Mouse (Mus musculus) liver, embryonic 13.5 days (tissue): Measurements from ENCODE around the gene Mitf. TPM values are rescaled to one million over a fixed set of nuclear protein-coding genes. Genes with fewer than 3 reads are reported as not detected.

Experiments used
- ATAC-seq: fragments of 200-750 bp; cut with Nextera tagmentation; 2 replicates; pipeline ENCODE4 v1.8.0; 2017; ENCODE audit warnings: low read depth, mild to moderate bottlenecking, moderate number of reproducible peaks, moderate library complexity
- DNase-seq: peaks from one replicate; pipeline ENCODE4 v3.0.0; 2022
- H3K27ac ChIP-seq: fragments of 300-500 bp; sonication (generic); 2 replicates; pipeline ENCODE4 v1.5.1; 2015; ENCODE audit warnings: moderate library complexity, mild to moderate bottlenecking, inconsistent platforms
- H3K27me3 ChIP-seq: fragments of 300-500 bp; sonication (generic); 2 replicates; pipeline ENCODE4 v1.6.1; 2015; ENCODE audit warnings: mild to moderate bottlenecking, inconsistent platforms
- H3K36me3 ChIP-seq: fragments of 300-500 bp; sonication (generic); 2 replicates; pipeline ENCODE4 v1.6.1; 2015; ENCODE audit warnings: mild to moderate bottlenecking, inconsistent platforms
- H3K4me1 ChIP-seq: fragments of 300-500 bp; sonication (generic); replicated peaks from 2 replicates; pipeline ENCODE4 v1.6.1; 2015; ENCODE audit warnings: inconsistent platforms
- H3K4me2 ChIP-seq: fragments of 300-500 bp; sonication (generic); 2 replicates; pipeline ENCODE4 v1.6.1; 2015; ENCODE audit warnings: inconsistent platforms, mild to moderate bottlenecking, moderate library complexity
- H3K4me3 ChIP-seq: fragments of 300-500 bp; sonication (generic); replicated peaks from 2 replicates; pipeline ENCODE4 v1.5.1; 2015; ENCODE audit warnings: mild to moderate bottlenecking, inconsistent platforms
- H3K9ac ChIP-seq: fragments of 300-500 bp; sonication (generic); 2 replicates; pipeline ENCODE4 v1.6.1; 2015; ENCODE audit warnings: mild to moderate bottlenecking, inconsistent platforms
- H3K9me3 ChIP-seq: fragments of 300-500 bp; sonication (generic); replicated peaks from 2 replicates; pipeline ENCODE4 v1.6.1; 2016; ENCODE audit warnings: inconsistent platforms
- WGBS: fragments of 180-500 bp; shearing (Covaris S2); methylation state at CpG from one replicate; pipeline ENCODE4 v1.1.7; 2015; ENCODE audit not compliant: insufficient replicate concordance; 5-methylcytosine and 5-hydroxymethylcytosine counted together
- polyA plus RNA-seq: library from polyadenylated mRNA; unstranded; fragments of >200 nt; fragmentation: Nextera tagmentation; extraction: Ambion mirVana; gene quantifications from 2 replicates; pipeline ENCODE4 v1.2.1, GENCODE M21; 2015

Gene Mitf
- polyA plus RNA-seq, 1 experiment from 2014 or later = 0.45 TPM

DNA sequence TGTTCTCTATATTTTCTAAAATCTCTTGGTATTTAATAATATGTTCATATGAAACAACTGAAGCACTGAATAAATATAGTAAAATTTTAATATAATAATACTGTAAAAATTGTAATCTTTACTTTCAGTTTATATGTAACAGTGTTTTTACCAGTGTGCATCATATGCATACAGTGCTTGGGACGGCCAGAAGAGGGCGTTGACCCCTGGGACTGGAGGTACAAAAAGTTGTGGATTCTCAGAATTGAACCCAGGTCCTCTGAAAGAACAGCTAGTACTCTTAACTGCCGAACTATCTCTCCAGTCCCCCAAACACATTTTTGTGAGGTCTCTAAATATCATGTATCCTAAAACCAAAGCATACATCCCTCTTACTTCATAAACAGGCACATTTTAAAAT, 179.6 kb downstream of the Mitf start:
- Histone ChIP-seq H3K4me1 (no peaks in the 10 kb centered on the region), H3K9ac (no peak overlapping the region), H3K4me3 (no peak overlapping the region), H3K9me3 (no peaks in the 10 kb centered on the region), H3K4me2 (no peak overlapping the region), H3K36me3 (no peaks in the 10 kb centered on the region), H3K27ac (no peak overlapping the region), H3K27me3 (no peaks in the 10 kb centered on the region)
- DNase-seq (no peak), ATAC-seq (no peak)
- WGBS = 54% methylated on average over 3 of the region's 3 CpGs

GRCm38 (mm10) chr6:97993507-97993906, 186.7 kb downstream of the Mitf start:
- no peak for ATAC-seq
- H3K36me3 ChIP-seq = no peaks in the 10 kb centered on the region
- H3K9me3 ChIP-seq = no peaks in the 10 kb centered on the region
- H3K4me3 ChIP-seq = no peak overlapping the region
- no peak overlapping the region for H3K4me2 ChIP-seq
- 80% methylated on average over 12 of the region's 12 CpGs for WGBS
- H3K4me1 ChIP-seq = no peaks in the 10 kb centered on the region
- DNase-seq = no peak
- H3K27ac ChIP-seq = no peak overlapping the region
- H3K9ac ChIP-seq = no peak overlapping the region
- H3K27me3 ChIP-seq = no peaks in the 10 kb centered on the region

DNA sequence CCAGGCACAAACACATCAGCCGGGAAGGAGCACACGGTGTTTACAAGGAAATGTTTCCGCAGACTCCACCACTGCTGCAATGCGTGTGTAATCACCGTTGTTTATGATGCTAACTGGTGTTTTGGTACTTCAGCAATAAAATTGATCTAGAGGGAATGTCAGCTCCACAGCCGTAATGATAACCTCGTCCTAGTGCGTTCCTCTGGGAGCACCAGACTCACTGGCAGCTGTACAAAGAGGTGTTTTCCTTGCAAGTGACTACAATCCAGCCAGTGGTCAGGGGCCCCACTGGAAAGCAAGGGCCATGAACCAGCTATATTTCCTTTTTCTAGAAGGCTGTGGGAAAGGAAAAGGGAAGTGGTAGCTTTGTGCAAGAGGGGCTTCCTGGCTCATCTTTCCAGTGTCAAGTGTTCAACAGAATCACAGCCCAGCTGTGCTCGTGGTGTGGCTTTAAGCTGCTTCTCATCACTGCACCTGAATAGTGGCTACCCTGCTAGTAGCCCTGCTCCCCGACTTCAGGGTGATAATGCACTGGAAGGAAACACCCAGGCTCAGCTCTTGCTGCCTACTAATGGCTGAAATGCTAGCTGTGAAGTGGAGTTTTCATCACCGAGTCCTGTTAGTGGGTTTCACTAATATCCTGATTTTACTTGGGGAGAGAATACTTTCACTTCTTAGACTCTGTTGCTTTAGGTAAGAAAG, 188.9 kb downstream of the Mitf start:
- Histone ChIP-seq H3K9ac (no peak overlapping the region), H3K27ac (no peak overlapping the region), H3K4me3 (no peak overlapping the region), H3K4me2 (no peak overlapping the region), H3K9me3 (no peaks in the 10 kb centered on the region), H3K4me1 (no peaks in the 10 kb centered on the region), H3K36me3 (no peaks in the 10 kb centered on the region), H3K27me3 (no peaks in the 10 kb centered on the region)
- DNase-seq (no peak), ATAC-seq (no peak)
- WGBS = 41% methylated on average over 11 of the region's 11 CpGs

GRCm38 (mm10) chr6:98001551-98001950, 194.7 kb downstream of the Mitf start:
- Histone ChIP-seq H3K4me3 (no peak overlapping the region), H3K4me1 (no peaks in the 10 kb centered on the region), H3K36me3 (no peaks in the 10 kb centered on the region), H3K27ac (no peak overlapping the region), H3K4me2 (no peak overlapping the region), H3K27me3 (no peaks in the 10 kb centered on the region), H3K9ac (no peak overlapping the region), H3K9me3 (no peaks in the 10 kb centered on the region)
- DNase-seq (no peak), ATAC-seq (no peak)
- 45% methylated on average over 4 of the region's 4 CpGs for WGBS

DNA sequence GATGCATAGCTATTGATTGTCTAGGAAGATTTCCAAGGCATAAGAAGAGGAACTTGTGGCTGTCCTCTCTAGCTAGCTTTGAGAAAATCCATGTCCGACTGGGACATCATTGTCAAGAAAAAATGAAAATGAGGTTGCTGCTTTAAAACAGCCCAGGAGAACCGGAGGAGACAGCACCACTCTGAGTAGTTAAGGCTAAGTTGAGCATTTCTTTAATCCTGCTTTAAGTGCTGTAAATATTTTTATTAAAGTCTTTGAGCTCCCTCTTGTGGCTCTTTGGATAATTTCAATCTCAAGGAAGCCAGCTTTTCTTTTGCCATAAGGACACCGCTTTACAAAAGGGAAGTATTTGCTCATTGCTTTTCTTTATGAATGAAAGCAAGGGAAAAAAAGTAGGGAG, 196.3 kb downstream of the Mitf start:
- ATAC-seq (no peak), DNase-seq (no peak)
- Histone ChIP-seq H3K4me3 (no peak overlapping the region), H3K4me2 (no peak overlapping the region), H3K27ac (no peak overlapping the region), H3K27me3 (no peaks in the 10 kb centered on the region), H3K36me3 (no peaks in the 10 kb centered on the region), H3K9me3 (no peaks in the 10 kb centered on the region), H3K9ac (no peak overlapping the region), H3K4me1 (no peaks in the 10 kb centered on the region)
- WGBS = 11% methylated on average over 3 of the region's 3 CpGs

DNA sequence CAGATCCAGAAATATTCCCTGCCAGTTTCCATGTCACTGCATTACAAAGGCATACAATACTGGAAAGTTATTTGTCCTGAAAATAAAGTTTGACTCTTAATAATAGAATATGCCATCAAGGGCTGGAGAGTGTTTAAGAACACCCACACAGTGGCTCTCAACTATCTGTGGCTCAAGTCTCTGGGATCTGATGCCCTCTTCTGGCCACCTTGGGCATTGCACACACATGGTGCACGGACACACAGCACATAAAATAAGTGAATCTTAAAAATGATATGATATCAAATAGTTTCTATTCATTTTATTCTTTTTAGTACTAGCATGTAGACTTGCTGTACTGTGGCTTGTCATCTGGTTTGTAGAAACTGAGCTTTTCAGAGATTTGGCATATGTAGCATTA, 198.7 kb downstream of the Mitf start:
- no peak for DNase-seq
- Histone ChIP-seq H3K27ac (no peak overlapping the region), H3K9me3 (no peaks in the 10 kb centered on the region), H3K9ac (no peak overlapping the region), H3K4me1 (no peaks in the 10 kb centered on the region), H3K4me2 (no peak overlapping the region), H3K4me3 (no peak overlapping the region), H3K27me3 (no peaks in the 10 kb centered on the region), H3K36me3 (no peaks in the 10 kb centered on the region)
- WGBS = 46% methylated on average over 1 of the region's 1 CpGs
- ATAC-seq = no peak

- Histone ChIP-seq H3K4me3 (no peak overlapping the region), H3K36me3 (no peaks in the 10 kb centered on the region), H3K9me3 (no peaks in the 10 kb centered on the region), H3K9ac (no peak overlapping the region), H3K4me2 (no peak overlapping the region), H3K4me1 (no peaks in the 10 kb centered on the region), H3K27ac (no peak overlapping the region), H3K27me3 (no peaks in the 10 kb centered on the region)
- 70% methylated on average over 5 of the region's 5 CpGs for WGBS
- ATAC-seq (no peak), DNase-seq (no peak)
Observed at GRCm38 (mm10) chr6:98015066-98015465, 208.2 kb downstream of the Mitf start.

DNA sequence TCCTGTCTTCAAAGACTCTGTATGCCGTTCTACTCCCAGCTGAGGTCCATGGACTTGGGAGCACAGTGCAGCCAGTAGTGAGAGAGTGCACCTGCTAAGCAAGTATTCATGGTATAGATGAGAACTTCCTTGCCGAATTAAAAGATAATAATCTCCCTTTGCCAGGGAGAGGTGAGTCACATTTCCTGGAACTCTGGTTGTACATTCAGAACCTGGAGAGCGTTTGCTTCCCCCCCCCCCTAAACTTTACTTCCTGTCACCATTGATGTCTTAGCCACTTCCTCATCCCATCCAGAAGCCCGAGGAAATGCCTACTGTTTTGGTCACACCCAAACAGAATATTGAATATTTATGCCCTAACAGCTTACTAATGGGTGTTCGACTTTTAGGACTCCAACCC, 209.0 kb downstream of the Mitf start:
- no peak for ATAC-seq
- DNase-seq = no peak
- Histone ChIP-seq H3K9me3 (no peaks in the 10 kb centered on the region), H3K4me3 (no peak overlapping the region), H3K27ac (no peak overlapping the region), H3K4me2 (no peak overlapping the region), H3K27me3 (no peaks in the 10 kb centered on the region), H3K36me3 (no peaks in the 10 kb centered on the region), H3K9ac (no peak overlapping the region), H3K4me1 (no peaks in the 10 kb centered on the region)
- 28% methylated on average over 5 of the region's 5 CpGs for WGBS

DNA sequence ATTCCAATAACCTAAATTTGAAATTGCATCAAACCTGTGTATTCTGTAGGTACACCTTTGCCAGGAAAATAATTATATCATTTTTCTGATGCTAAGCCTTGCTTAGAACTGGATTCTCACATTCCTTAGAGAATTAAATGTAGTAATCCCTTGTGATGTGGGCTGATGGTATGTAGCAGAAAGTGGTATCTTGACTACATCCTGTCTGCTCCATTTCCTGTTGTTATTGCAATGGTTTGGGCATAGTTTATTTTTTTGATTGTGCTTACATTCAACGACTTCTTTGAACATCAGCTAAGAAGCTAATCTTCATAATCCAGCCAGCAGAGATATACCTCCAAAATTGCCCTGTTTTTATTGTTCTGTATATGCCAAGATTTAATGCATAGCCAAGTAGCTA, 217.0 kb downstream of the Mitf start:
- 21% methylated on average over 1 of the region's 1 CpGs for WGBS

GRCm38 (mm10) chr6:98038513-98038912, 231.7 kb downstream of the Mitf start:
- Histone ChIP-seq H3K27ac (no peak overlapping the region), H3K4me3 (no peak overlapping the region), H3K9ac (no peak overlapping the region), H3K27me3 (no peaks in the 10 kb centered on the region), H3K36me3 (no peaks in the 10 kb centered on the region), H3K9me3 (no peaks in the 10 kb centered on the region), H3K4me1 (no peaks in the 10 kb centered on the region), H3K4me2 (no peak overlapping the region)
- ATAC-seq = no peak
- WGBS = 54% methylated on average over 3 of the region's 3 CpGs
- no peak for DNase-seq

More for the DNA sequence above, 217.0 kb downstream of the Mitf start:
- no peaks in the 10 kb centered on the region for H3K36me3 ChIP-seq
- H3K9me3 ChIP-seq = no peaks in the 10 kb centered on the region
- DNase-seq (no peak), ATAC-seq (no peak)
- H3K27ac ChIP-seq = no peak overlapping the region
- H3K4me1 ChIP-seq = no peaks in the 10 kb centered on the region
- H3K4me3 ChIP-seq = no peak overlapping the region
- H3K27me3 ChIP-seq = no peaks in the 10 kb centered on the region
- no peak overlapping the region for H3K9ac ChIP-seq
- no peak overlapping the region for H3K4me2 ChIP-seq

- Histone ChIP-seq H3K4me1 (no peaks in the 10 kb centered on the region), H3K36me3 (no peaks in the 10 kb centered on the region), H3K9ac (no peak overlapping the region), H3K4me2 (no peak overlapping the region), H3K9me3 (no peaks in the 10 kb centered on the region), H3K4me3 (no peak overlapping the region), H3K27ac (no peak overlapping the region), H3K27me3 (no peaks in the 10 kb centered on the region)
- no peak for DNase-seq
- ATAC-seq = no peak
- WGBS = 77% methylated on average over 7 of the region's 7 CpGs
Observed at GRCm38 (mm10) chr6:98041795-98042194, 234.9 kb downstream of the Mitf start.

DNA sequence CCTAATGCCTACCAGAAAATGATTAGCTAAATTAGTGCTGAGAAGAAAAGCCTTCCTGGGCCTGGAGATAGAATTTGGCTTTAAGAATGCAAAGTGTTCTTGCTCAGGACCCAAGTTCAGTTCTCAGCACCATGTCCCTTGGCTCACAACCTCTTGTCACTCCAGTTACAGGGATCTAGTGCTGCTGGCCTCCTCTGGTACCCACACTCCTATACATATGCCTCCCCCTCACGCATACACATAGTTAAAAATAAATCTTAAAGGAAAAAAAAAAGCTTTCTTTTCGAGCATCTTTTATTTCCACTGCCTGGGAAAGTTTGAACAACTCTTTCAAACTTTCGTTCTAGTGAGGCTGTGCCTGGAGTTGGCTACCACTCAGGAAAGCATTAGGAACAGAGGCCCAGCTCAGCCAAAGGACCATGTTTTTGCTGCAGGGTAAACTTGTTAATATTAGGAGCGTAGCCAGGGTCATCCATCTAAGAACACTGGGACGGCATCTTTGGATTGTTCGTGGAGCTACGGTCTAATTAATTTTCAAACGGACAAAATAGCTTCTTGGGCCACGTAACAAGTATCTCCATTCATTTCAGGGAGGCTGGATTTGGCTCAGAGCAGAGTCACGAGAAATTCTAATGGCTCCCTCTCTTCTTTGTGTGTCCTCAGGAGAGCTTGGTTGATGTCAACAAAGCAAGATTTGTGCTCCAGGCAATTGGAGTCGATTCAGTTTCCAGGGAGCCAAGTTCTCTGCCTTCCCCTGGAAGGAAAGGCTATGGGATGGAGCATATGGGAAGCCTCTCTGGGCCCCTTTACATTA, 239.7 kb downstream of the Mitf start:
- Histone ChIP-seq H3K27ac (no peak overlapping the region), H3K27me3 (no peaks in the 10 kb centered on the region), H3K4me2 (no peak overlapping the region), H3K9me3 (no peaks in the 10 kb centered on the region), H3K4me1 (no peaks in the 10 kb centered on the region), H3K36me3 (no peaks in the 10 kb centered on the region), H3K4me3 (no peak overlapping the region), H3K9ac (no peak overlapping the region)
- WGBS = 65% methylated on average over 11 of the region's 11 CpGs
- DNase-seq = no peak
- ATAC-seq = no peak
